Mouse (Mus musculus): ENCODE measurements around the gene Greb1.

The Greb1 gene

GRCm38 (mm10) chr12:16764776-16765445, 35.8 kb downstream of the Greb1 start:
- in situ Hi-C loops (cut with MboI, MseI), result no loop called here

GRCm38 (mm10) chr12:16763649-16764422, 36.9 kb downstream of the Greb1 start:
- in situ Hi-C loops (cut with MboI, MseI), result no loop called here

DNA sequence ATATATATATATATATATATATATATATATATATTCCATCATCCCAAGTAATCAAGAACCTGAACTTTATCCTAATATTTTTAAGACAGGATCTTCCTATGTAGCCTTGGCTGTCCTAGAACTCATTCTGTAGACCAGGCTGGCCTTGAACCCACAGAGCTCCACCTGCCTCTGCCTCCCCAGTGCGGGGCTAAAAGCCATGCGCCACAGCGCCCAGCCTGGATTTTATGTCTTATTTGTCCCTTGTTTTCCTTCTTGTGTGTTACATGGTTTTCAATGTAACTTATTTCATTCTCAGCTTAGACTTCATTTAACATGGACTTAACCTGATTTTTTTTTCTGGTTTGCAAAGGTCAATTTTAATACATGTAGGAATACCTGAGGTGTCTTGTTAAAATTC, 39.2 kb downstream of the Greb1 start:
- in situ Hi-C loops (cut with MboI, MseI), result no loop called here

- in situ Hi-C loops (cut with MboI, MseI), result no loop called here
Observed at GRCm38 (mm10) chr12:16760246-16760645, 40.4 kb downstream of the Greb1 start.

DNA sequence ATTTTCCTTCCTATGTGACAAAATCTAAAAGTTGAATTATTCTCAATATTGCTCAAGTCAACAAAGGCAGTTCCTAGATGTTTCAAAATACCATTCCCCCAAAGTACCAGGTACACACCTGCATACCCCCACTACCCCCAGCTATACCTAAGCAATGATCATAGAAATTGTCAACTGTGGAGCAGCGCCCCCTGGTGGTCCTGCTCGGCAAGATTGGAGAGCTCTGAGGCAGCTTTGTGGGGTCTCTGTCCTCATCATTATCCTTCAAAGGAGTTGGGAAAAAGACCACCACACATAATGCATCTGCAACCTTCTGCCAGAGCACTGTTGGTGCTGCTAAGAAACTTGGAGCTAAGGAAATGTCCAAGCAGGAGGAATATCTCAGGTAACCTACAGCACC, 46.4 kb downstream of the Greb1 start:
- in situ Hi-C loops (cut with MboI, MseI), result no loop called here

DNA sequence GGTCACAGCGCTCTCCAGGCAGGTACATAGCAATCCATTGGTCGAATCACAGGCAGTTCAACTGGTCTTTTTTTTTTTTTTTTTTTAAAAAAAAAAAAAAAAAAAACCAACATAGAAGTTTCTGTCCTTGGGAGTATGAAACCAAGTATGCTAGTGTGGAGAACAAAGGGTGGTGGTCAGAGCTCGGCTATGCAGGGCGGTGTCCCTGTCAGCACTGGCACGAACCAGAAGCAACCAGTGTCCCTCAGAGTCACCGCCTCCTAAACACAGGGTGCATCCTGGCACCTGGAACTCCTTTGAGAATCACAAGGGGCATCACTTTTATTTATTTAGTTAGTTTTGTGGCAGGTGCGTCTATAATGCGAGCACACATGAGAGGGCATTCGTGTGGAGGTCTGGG, 47.1 kb downstream of the Greb1 start:
- in situ Hi-C loops (cut with MboI, MseI), result no loop called here

- in situ Hi-C loops (cut with MboI, MseI), result no loop called here
Observed at GRCm38 (mm10) chr12:16753110-16753509, 47.6 kb downstream of the Greb1 start.

- in situ Hi-C loops (cut with MboI, MseI), result no loop called here
Observed at GRCm38 (mm10) chr12:16752236-16752840, 48.3 kb downstream of the Greb1 start.

DNA sequence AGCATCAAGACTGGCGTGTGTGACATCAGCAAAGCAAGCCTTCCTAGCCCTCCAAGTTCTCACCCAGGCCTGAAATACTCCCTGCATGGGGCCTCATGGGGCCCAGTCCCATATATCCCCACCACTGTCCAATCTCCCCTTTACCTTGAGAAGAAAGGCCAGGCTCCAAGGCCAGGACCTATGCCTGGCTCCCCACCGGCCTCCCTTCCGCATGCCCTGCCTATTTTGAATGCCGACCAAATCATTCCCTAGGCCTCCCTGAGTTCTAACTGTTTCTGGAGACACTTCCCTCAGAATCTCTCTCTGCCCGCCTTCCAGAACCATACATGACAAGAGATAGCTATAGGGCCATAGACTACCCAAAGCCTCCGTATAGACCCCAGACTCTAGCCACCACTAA, 49.1 kb downstream of the Greb1 start:
- in situ Hi-C loops (cut with MboI, MseI), result no loop called here

- in situ Hi-C loops (cut with MboI, MseI), result no loop called here
Observed at GRCm38 (mm10) chr12:16740059-16740458, 60.6 kb downstream of the Greb1 start.

GRCm38 (mm10) chr12:16737266-16737665, 63.4 kb downstream of the Greb1 start:
- in situ Hi-C loops (cut with MboI, MseI), result no loop called here

- in situ Hi-C loops (cut with MboI, MseI), result no loop called here
Observed at GRCm38 (mm10) chr12:16734698-16735097, 66.0 kb downstream of the Greb1 start.

DNA sequence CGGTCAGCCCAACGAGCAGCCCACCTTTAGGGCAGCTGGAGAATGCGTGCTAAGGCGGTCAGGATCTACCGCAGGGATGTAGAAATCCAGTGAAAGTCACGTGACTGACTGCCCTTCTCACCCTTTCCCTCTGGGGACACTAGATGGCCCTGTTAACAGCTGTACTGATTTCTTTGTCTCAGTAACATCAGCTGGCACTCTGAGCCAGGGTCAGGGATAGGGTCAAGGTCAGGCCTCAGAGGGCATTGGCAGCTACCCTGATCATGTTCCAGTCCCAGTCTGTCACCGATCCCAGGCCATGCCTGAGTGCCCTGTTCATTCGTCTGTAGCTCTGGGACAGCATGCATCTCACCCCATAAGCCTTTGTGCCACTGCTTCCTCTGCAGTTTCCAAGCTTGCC, 66.7 kb downstream of the Greb1 start:
- in situ Hi-C loops (cut with MboI, MseI), result no loop called here

DNA sequence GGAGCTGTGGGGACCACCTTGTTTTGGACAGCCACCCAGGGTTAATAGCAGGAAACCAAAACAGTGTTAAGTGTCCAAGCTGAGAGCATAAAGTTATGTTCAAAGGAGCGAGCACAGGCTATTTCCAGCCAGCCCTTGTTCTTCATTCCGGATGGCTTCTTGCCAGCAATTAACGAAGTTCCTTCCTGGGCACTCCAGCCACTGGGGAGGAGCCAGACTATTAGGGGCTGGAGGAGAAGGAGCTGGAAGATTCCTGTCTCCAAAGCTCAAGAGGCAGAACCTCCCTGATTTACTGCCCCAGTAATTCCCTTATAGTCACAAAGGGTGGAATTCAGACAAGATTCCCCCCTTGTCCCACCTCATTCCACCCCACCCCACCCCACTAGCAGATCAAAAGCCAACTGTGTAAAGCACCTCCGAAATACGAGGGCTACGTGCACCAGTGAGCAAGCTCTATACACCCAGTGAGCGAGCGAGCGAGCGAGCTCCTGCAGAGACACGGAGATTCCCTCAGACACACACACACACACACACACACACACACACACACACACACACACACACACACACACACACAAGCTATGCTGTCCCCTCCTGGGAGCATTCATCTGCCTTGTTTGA, 69.5 kb downstream of the Greb1 start:
- in situ Hi-C loops (cut with MboI, MseI), result no loop called here

- in situ Hi-C loops (cut with MboI, MseI), result no loop called here
Observed at GRCm38 (mm10) chr12:16730196-16730595, 70.5 kb downstream of the Greb1 start.

- in situ Hi-C loops (cut with MboI, MseI), result no loop called here
Observed at GRCm38 (mm10) chr12:16728221-16728620, 72.5 kb downstream of the Greb1 start.

DNA sequence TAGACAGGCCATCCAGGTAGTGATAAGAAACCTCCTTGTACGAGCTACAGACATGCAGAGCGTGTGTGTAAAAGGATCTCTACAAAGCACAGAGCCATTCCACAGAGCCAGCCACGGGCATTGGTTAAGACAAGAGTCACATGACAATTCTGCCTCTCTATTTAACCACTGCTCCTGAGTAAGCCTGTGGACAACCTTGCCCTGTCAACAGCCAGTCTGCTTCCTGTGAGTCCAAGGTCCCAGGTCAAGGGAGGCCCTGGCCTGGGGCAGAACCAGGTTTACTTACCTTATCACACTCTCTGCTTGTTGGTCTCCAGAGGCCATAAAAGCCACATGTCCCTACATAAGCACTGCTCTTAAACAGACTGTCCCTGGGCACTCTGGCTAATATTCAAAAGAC, 74.5 kb downstream of the Greb1 start:
- in situ Hi-C loops (cut with MboI, MseI), result no loop called here

DNA sequence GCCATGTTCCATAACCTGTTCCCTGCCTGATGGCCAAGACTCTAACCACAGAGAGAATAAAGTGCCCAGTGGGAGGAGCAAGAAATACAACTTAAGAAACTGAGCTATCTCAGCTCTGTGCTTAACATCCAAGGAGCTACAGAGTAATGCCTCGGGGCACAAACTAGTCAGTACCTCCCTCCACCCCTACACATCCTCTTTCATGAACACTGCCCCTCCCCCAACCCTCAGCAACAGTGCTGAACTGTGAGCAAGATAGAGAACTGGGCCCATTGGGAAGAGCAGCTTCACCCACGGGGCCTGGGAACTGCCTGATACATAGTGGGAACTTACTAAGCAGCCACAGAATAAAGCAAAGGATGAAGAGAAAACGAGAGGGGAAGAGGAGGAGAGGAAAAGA, 77.1 kb downstream of the Greb1 start:
- in situ Hi-C loops (cut with MboI, MseI), result loop anchor here (5.0 kb wide), 1 partner anchor 84 kb away; no protein-coding TSS in a partner anchor

GRCm38 (mm10) chr12:16718660-16719315, 81.9 kb downstream of the Greb1 start:
- in situ Hi-C loops (cut with MboI, MseI), result no loop called here

DNA sequence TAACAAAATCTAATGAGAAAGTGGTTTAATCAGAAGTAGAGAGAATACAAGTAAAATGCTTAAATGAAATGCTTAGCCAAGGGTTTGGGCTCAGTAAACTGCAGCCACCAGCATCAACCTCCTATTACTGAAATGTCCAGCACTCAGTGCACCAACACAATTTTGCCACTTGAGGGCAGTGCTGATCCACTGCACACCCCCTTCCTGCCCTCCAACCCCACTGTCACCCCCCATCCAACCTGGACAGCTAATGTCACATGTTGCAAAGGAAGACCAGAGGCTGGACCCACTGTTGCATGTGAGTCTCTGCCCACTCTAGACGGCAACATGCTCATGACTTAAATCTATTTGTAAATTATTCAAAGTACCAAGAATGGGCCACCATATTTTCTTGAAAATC, 83.0 kb downstream of the Greb1 start:
- in situ Hi-C loops (cut with MboI, MseI), result no loop called here

DNA sequence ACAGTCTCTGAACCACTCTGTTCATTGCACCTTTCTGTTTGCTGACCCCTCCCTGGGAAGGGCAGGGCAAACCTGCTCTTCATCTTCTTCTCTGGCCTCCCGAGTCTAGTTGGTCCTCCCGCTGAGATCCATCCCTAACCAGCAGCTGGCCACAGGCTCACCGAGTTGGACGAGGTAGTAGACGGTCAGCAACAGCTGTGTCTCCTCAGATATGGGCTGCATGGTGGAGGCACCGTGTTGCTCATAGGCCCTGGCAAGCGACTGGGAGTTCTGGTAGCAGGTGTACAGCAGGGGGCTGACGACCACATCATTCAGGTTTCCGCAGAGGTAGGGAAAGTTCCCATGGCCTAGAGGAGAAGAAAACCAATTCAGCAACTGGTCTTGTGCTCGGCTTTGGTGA, 86.1 kb downstream of the Greb1 start:
- in situ Hi-C loops (cut with MboI, MseI), result no loop called here

- in situ Hi-C loops (cut with MboI, MseI), result no loop called here
Observed at GRCm38 (mm10) chr12:16698691-16699090, 102.0 kb downstream of the Greb1 start.

All from T-helper 2 cell (primary cell).